In the genomic region with DNA sequence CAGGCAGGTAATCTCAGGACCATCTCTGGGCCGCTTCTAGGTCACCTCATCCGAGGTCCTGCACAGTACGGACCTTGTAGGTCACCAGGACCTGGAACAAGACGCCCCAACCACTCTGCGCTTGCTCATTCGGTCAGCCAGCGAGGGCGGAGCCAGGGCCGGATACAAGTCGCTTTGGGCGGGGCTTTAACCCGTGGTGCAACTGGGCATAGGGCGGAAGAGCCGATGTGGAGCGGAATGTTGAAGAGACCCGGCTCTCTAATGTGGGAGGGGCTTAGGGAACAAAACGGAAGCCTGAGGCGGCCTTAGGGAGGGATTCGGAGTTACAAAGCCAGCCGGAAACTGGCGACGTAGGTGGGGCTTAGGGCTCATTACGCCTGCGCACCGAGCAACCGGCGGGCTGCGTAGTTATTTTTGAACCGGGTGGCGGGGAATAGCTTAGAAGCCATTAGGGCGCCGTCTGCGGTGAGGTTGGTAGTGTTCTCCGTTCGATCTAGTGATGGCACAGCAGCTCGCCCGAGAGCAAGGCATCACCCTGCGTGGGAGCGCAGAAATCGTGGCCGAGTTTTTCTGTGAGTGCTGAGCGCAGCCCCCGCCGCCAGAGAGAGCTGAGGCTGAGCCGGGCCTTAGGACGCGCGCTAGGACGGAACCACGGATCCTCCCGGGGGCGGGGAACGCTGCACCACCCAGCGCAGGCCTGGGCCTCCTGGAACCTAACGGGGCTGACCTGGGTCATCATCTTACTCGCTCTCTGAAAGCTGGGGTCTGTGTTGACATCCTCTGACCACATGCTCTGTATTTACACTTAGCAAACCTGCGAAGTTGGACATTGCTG, we compare ENCODE assay signal across 7 mouse cellular contexts. TPM values are rescaled to one million over a fixed set of nuclear protein-coding genes. Genes with fewer than 3 reads are reported as not detected.
DNase-seq lines count a peak whose midpoint lies in the region; ATAC-seq lines count a peak whose summit lies in the region.

A gene (plus strand): TSS at position 363 of the 835 bp plus-strand sequence.

- H3K27me3 ChIP-seq in intestine, embryonic 15.5 days (replicated peaks) = no peaks in the 10 kb centered on the region
- H3K27me3 ChIP-seq in midbrain, embryonic 10.5 days (ENCODE audit: low read depth, poor library complexity, severe bottlenecking) = no peaks in the 10 kb centered on the region

- H3K36me3 ChIP-seq in intestine, embryonic 15.5 days = 0 out of 2 replicates have a peak, but pooled peaks cover 2% of the 10 kb centered on the region
- peaks cover 32% of the 10 kb centered on the region for H3K36me3 ChIP-seq in midbrain, embryonic 10.5 days

- H3K4me2 ChIP-seq in intestine, embryonic 15.5 days (replicated peaks) = peak within 1 kb of the TSS; percentile 68

- peak within 1 kb of the TSS; percentile 81 for H3K27ac ChIP-seq in intestine, embryonic 15.5 days
- peak within 1 kb of the TSS; percentile 94 for H3K27ac ChIP-seq in midbrain, embryonic 10.5 days (replicated peaks)

- intact Hi-C loops in gastrocnemius, postnatal 36 days (cut with DNase I) = no loop called here
- intact Hi-C loops in left cerebral cortex, postnatal 25 days (cut with DNase I) = loop anchor here (5.0 kb wide), 1 partner anchor 632 kb away; no protein-coding TSS in a partner anchor

- peak within 1 kb of the TSS; percentile 60 for H3K4me3 ChIP-seq in intestine, embryonic 15.5 days (replicated peaks)
- H3K4me3 ChIP-seq in midbrain, embryonic 10.5 days = peak within 1 kb of the TSS; percentile 85

- H3K9ac ChIP-seq in intestine, embryonic 15.5 days = peak within 1 kb of the TSS; percentile 63

- peak; percentile 98 for DNase-seq in adrenal gland, adult 2 months
- peak; percentile 97 for DNase-seq in embryo, embryonic 11.5 days (ENCODE audit: low read depth, low spot score)
- peak; percentile 93 to 98 for DNase-seq in gastrocnemius, postnatal 36 days
- peak; percentile 94 to 99 for DNase-seq in left cerebral cortex, postnatal 25 days (ENCODE audit: low spot score in 2 of 2)
- DNase-seq in midbrain, embryonic 10.5 days (ENCODE audit: low spot score) = peak; percentile 97
- peak; percentile 91 for DNase-seq in right cerebral cortex, postnatal 4 days

- H3K9me3 ChIP-seq in intestine, embryonic 15.5 days = no peaks in the 10 kb centered on the region
- no peaks in the 10 kb centered on the region for H3K9me3 ChIP-seq in midbrain, embryonic 10.5 days (replicated peaks)

- WGBS in intestine, embryonic 15.5 days = under 1% methylated on average over 57 of the region's 57 CpGs
- WGBS in midbrain, embryonic 10.5 days = under 1% methylated on average over 57 of the region's 57 CpGs

- H3K4me1 ChIP-seq in intestine, embryonic 15.5 days (replicated peaks) = peaks cover 5% of the 10 kb centered on the region; the same call in 1 of the 2 replicates
- peaks cover 20% of the 10 kb centered on the region for H3K4me1 ChIP-seq in midbrain, embryonic 10.5 days

- ATAC-seq in intestine, embryonic 15.5 days = peak; percentile 99

RNA-seq across cellular contexts. Expression of the gene that starts here (rescaled TPM):
- total RNA-seq in adrenal gland, adult 2 months (2021) = 1 to 10 TPM; 4.4 to 5.0 TPM
- 0.64 and 0.74 TPM in 2 replicates for polyA plus RNA-seq in adrenal gland, adult 2 months (2012; rRNA removed)
- total RNA-seq in gastrocnemius, postnatal 36 days (2021) = 1 to 10 TPM; 1.1 to 1.4 TPM
- 87.1 and 102 TPM in 2 replicates for polyA plus RNA-seq in intestine, embryonic 15.5 days (2015; fragmentation: Nextera tagmentation; extraction: Ambion mirVana)
- 1 to 10 TPM; 8.5 to 8.9 TPM for total RNA-seq in left cerebral cortex, postnatal 25 days (2021)
- polyA plus RNA-seq in midbrain, embryonic 10.5 days (2016; fragmentation: Nextera tagmentation; extraction: Ambion mirVana) = 139 and 158 TPM in 2 replicates

Comparison
In these comparisons a context has a peak if more than half of its experiments do, and no peak if none do; other contexts are left out.
1. Peak in every context shown above with its lines: DNase-seq, ATAC-seq, H3K4me3 ChIP-seq and H3K27ac ChIP-seq.
2. RNA of the gene that starts here (polyA plus RNA-seq): 139 to 158 TPM in midbrain, embryonic 10.5 days and 87.1 to 102 TPM in intestine, embryonic 15.5 days; 0.64 to 0.74 TPM in adrenal gland, adult 2 months; every median in the first group is over 10 times any median in the second.